Mouse (Mus musculus) spleen, postnatal 36 days (tissue): Measurements from ENCODE around the gene Agbl4.

Source experiments
- DNase-seq, 2 experiments: peaks; one replicate each; pipeline ENCODE4 v3.0.0; 2022; ENCODE audit warnings: low spot score in 2 of 2, mixed read lengths in 1 of 2

Gene Agbl4

GRCm38 (mm10) chr4:111495949-111496348 lies 1098.5 kb downstream of the Agbl4 start:
- peak; percentile 54 to 62 for DNase-seq

- DNase-seq: no peak
Observed at GRCm38 (mm10) chr4:111498751-111499150, 1101.3 kb downstream of the Agbl4 start.

- DNase-seq: no peak
Observed at GRCm38 (mm10) chr4:111501441-111501840, 1104.0 kb downstream of the Agbl4 start.

GRCm38 (mm10) chr4:111502965-111503727 lies 1105.7 kb downstream of the Agbl4 start:
- DNase-seq: no peak

GRCm38 (mm10) chr4:111504952-111505351 lies 1107.5 kb downstream of the Agbl4 start:
- DNase-seq: no peak

- DNase-seq: no peak
Observed at GRCm38 (mm10) chr4:111510129-111510528, 1112.7 kb downstream of the Agbl4 start.

GRCm38 (mm10) chr4:111513921-111514320 lies 1116.5 kb downstream of the Agbl4 start:
- no peak for DNase-seq

- DNase-seq: no peak
Observed at GRCm38 (mm10) chr4:111516136-111516535, 1118.7 kb downstream of the Agbl4 start.

- no peak for DNase-seq
Observed at GRCm38 (mm10) chr4:111517063-111517792, 1119.8 kb downstream of the Agbl4 start.

GRCm38 (mm10) chr4:111518191-111518590 lies 1120.7 kb downstream of the Agbl4 start:
- DNase-seq: no peak

GRCm38 (mm10) chr4:111519267-111519666 lies 1121.8 kb downstream of the Agbl4 start:
- DNase-seq: no peak

- no peak for DNase-seq
Observed at GRCm38 (mm10) chr4:111520006-111520405, 1122.5 kb downstream of the Agbl4 start.

GRCm38 (mm10) chr4:111522974-111523373 lies 1125.5 kb downstream of the Agbl4 start:
- DNase-seq: no peak

GRCm38 (mm10) chr4:111528961-111529360 lies 1131.5 kb downstream of the Agbl4 start:
- DNase-seq: no peak

- DNase-seq: no peak
Observed at GRCm38 (mm10) chr4:111529996-111530395, 1132.5 kb downstream of the Agbl4 start.

- DNase-seq: no peak
Observed at GRCm38 (mm10) chr4:111530537-111530936, 1133.1 kb downstream of the Agbl4 start.

GRCm38 (mm10) chr4:111544684-111545083 lies 1147.2 kb downstream of the Agbl4 start:
- no peak for DNase-seq

GRCm38 (mm10) chr4:111546009-111546408 lies 1148.5 kb downstream of the Agbl4 start:
- no peak for DNase-seq

- DNase-seq: no peak
Observed at GRCm38 (mm10) chr4:111555426-111555825, 1158.0 kb downstream of the Agbl4 start.

GRCm38 (mm10) chr4:111577087-111577773 lies 1179.8 kb downstream of the Agbl4 start:
- DNase-seq: no peak

GRCm38 (mm10) chr4:111579115-111579862 lies 1181.8 kb downstream of the Agbl4 start:
- DNase-seq: no peak

GRCm38 (mm10) chr4:111579863-111580224 lies 1182.4 kb downstream of the Agbl4 start:
- DNase-seq: no peak
